Mouse (Mus musculus): ENCODE results near the gene Ccdc134.

Gene Ccdc134

DNA sequence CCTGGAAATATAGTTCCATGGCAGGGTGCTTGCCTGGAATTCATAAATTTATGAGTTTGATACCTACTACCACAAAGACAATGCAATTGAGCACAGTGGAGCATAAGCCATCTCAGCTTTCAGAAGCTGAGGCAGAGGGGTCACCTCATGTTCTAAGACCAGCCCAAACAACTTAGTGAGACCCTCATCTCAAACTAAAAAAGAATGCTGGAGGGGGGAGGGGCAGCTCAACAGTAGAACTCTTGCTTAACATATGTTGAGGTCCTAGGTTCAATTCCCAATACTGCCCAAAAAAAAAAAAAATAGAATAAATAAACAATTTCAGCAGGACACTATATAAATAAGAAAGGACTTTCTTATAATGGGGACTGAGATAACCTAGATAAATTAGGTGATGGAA is 22.3 kb downstream of the Ccdc134 start:
- DNase-seq: no peak

DNA sequence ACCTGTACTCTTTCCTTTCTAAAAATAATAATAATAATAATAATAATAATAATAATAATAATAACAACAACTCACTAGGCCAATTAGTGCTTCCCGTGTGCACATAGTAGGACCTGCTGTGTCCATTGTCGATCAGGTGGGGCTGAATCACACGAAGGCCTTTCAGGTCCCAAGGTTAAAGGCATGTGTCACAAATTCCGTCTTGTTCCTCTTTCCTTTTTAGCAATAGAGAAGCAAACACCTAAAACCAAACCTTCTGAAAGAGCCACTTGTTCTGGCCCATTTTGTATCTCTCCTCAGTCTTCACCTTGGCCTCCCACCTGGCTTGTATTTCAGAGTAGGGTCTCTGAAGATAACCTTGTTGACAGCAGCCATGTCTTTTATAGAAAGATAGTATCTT is 23.5 kb downstream of the Ccdc134 start:
- no peak for DNase-seq

DNA sequence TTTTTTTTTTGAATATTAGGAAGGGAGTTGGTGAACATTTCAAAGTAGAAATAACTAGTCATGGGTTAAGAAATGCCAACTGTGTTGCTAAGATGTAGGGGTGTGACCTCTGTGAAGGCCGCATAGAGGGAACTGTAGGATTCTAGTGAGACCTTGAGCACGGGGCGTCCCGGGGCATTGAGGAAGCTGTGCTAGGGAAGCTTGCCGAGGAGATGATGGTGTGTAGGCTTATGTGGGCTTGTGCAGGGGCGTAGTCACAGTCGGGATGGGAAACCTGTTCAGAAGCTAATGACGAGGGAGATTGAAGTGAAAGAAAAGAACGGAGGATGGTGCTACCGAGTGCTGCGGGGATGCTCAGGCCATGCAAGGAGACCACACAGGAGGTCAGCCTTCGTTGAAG is 24.3 kb downstream of the Ccdc134 start:
- no peak for DNase-seq

GRCm38 (mm10) chr15:82152435-82152834 is 24.7 kb downstream of the Ccdc134 start:
- no peak for DNase-seq

DNA sequence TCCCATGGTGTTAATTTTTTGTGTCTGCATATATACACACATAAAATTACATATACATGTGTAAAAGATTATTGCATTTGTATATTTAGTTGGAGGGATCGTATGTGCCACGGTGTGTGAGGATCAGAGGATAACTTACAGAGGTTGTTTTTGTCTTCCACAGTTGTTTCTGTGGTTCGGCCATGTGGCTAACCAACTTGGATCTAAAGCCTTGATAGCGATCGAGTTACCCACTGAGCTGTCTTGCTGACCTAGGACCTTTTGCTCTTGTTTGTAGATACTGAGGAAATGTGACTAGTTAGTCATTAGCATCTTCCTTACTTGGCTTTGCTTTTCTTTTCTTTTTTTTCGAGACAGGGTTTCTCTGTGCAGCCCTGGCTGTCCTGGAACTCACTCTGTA is 28.6 kb downstream of the Ccdc134 start:
- no peak for DNase-seq

DNA sequence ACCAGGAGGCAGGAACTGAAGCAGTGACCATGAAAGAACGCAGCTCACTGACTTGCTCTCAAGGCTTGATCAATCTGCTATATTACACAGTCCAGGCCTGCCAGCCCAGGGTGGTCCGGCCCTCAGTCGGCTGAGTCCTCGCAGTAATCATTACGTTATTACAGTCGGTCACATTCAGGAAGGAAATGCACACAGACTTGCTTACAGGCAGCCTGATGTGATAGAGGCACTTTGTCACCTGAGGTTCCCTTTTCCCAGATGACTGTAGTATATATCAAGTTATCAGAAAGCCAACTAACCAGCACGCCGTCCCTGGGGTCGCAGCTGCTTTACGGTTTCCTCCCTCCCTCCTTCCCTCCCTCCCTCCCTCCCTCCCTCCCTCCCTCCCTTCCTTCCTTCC is 29.2 kb downstream of the Ccdc134 start:
- DNase-seq: no peak

DNA sequence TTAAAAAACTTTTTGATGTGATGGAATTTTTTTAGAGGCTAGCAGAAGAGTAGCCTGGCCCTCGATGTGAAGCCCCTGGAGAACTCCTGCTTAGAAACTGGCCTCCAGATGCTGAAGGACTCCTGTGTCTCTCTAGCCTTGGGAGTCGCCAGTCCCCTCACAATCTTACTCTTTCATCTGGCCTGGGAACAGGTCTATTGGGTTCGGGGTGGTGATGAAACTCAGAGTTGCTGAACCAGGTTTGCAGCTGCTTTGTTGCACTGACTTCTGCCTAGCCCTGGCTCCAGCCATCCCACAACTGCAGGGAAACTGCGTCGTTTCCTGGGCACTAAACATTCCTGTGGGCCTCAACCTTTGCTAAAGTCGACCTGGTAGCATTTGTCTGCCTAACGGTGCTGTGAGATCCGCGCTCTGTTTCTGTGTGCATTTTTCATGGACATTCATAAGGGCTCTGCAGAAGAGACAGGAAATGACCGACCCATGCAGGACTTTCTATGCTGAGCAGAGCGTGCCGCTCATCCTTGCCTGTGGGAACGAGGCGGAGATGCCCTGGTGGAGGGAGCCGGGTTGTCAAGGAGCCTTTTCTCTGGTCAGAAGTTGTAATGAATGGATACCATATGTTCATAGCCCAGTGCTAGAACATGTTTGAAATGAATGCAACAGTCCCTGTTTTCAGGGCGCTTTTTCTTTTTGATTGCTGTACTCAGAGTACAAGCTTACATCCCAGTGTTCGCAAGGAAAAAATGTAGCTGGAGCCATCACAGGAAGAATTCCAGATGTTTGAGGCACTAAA is 30.7 kb downstream of the Ccdc134 start:
- no peak for DNase-seq

GRCm38 (mm10) chr15:82159471-82159870 is 31.7 kb downstream of the Ccdc134 start:
- DNase-seq: no peak

DNA sequence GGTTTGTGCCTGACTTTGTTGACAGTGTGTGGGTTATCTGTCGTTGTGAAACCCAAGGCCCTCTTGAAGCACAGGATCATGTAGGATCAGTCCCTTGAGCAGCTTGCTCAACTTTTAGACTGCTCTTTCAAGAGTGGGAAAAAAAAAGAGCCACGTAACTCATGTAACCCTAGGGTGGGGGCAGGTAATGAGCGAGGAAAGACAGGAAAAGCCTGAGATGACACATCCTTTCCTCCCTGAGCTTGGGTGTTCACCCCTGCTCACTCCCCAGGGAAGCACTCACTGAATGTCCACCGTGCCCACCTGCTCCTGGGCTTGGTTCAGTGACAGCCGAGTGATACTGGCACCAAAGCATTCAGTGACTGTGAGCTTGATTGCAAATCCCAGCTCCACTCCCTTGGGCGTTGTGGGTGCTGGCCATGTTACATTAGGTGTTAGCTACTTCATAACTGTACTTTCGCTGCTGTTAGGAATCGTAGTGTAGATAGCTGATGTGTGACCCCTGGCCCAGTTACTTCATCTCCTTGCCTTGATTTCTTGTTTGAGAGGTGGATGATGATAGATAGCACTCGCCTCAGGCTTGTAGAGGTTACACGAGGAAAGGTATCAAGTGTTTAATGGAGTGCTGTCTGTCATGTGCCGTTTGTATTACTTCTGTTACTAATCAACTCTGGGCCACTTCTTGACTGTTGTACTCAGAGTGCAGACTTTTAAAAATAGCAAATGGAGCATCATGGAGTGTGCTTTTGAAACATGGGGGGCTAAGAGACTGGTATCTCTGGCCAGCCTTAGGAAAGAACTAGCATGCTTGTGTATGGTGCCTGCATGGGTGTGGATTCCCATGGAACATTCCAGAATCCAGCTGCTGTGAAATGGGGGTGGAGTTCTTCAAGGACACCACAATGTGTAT is 33.3 kb downstream of the Ccdc134 start:
- no peak for DNase-seq

- DNase-seq: no peak
Measured at GRCm38 (mm10) chr15:82161965-82162600, 34.4 kb downstream of the Ccdc134 start.

DNA sequence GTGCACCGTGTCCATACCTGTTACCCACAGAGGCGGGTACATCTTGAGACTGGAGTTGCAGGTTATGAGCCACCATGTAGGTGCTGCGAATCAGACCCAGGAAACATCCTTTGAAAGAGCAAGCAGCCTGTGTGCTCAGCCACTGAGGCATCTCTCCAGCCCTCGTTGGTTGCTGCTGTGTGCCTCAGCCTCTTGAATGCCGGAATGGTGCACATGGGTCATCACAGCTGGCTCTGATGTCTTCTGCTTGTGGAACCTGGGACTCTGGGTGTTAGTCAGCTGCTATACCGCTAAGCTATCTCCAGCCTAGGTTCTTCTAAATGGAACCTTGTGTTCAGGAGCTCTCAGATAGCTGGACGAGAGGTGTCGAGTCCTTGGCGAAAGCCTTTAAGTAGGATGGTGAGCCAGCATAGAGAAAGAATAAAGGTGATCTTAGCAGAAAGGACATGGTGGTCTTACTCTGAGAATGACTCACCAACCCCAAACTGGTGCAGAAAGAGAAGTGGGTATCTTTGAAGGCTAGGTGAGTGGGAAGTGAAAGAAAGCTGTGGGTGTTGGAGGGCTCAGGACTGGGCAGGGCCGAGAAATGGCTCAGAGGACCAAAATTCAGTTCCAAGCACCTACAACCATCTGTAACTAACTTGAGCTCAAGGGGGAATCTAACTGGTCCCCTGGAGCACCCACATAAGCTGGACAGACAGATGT is 35.8 kb downstream of the Ccdc134 start:
- DNase-seq: no peak

DNA sequence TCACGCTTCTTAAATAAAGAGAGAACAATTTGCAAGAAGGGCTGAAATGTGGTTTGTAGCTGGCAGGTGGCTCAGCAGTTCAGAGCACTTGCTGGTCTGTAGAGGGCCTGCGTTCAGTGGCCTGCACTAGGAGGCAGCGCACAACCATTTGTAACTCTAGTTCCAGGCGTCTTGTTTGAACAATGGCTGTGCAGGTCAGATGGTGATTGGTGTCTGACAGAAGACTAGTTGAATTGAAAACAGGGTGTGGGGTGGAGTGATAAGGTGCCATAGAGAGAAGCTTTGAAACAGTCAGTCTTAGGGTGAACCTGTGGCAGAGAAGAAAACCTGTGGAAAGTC is 36.3 kb downstream of the Ccdc134 start:
- no peak for DNase-seq

DNA sequence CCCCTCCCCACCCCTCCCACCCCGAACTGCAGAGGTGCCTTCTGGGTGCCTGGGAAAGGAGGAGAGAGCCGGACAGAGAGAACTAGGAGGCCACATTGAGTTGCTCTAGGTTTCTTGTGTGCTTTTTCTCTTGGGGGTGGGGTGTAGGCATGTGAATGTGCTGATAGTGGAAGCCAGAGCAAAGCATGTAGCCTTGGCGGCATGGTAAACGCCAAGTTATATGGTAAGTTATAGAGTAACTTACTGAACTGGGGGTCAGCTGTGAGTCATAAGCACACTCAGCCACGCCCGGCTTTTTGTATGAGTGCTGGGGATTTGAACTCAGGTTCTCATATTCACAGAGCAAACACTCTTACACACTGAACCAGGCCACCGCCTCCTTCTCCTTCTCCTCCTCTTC is 36.8 kb downstream of the Ccdc134 start:
- DNase-seq: no peak

DNA sequence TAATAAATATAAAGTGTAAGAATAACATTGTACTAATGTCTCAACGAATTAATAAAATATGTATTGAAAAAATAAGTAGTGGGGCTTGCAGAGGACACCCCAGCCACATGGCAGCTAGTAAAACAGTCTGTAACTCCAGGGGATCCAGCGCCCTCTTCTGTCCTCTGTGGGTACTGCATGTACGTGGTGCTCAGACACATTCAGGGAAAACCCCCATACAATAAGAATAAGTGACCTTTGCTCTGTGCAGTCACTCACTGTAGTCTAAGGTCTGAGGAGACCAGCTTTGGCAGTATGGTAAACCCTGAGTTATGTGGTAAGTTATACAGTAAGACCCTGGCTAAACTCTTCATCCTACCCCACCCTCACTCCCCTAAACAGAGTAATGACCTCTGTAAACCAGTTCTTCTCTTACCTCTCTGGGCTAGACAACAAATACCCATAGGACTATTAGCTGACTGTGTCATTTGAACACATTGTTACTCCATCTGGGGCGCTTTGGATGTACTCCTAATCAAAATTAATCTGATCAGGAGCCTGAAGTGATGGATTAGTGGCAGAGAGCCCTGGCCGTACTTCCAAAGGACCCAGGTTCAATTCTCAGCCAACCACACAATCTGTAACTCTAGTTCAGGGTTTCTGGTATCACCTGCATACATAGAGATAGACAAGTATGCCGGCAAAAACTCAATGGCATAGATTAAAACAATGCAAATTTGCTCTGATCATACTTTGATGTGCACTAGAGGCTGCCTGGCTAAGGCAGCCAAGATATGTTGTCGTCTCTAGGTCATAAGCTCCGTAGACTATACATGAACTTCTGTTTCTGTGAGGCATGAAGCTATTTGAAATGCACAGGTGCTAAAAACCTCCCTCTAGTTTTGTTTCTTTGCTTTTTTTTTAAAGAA is 37.9 kb downstream of the Ccdc134 start:
- DNase-seq: peak; percentile 79

GRCm38 (mm10) chr15:82166240-82167100 is 38.7 kb downstream of the Ccdc134 start:
- DNase-seq: no peak

- DNase-seq: no peak
Measured at GRCm38 (mm10) chr15:82167201-82168168, 39.8 kb downstream of the Ccdc134 start.

DNA sequence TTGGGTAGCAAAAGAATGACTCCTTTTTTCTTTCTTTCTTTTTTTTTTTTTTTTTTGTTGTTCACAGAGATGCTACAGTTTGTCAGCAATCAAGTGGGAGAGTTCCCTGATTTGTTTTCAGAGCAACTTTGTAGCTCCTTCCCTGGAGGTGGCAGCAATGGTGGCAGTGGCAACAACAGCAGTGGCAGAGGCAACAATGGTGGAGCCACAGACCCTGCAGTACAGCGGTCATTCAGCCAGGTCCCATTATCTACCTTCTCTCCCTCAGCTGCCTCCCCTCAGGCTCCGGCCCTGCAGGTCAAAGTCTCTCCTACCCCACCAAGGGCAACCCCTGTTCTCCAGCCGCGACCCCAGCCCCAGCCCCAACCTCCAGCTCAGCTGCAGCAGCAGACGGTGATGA is 41.9 kb downstream of the Ccdc134 start:
- DNase-seq: no peak

GRCm38 (mm10) chr15:82170437-82171377 is 43.0 kb downstream of the Ccdc134 start:
- no peak for DNase-seq

GRCm38 (mm10) chr15:82172648-82173047 is 44.9 kb downstream of the Ccdc134 start:
- DNase-seq: no peak

Measured in right cerebral cortex, postnatal 14 days (tissue).